Mouse (Mus musculus): ENCODE data around the gene Arhgef6.

Gene Arhgef6

GRCm38 (mm10) chrX:57198036-57198435 is 140.5 kb downstream of the Arhgef6 start:
- no peak for DNase-seq (ENCODE audit: low read depth, low spot score)

- DNase-seq (ENCODE audit: low read depth, low spot score) = no peak
Observed at GRCm38 (mm10) chrX:57196319-57196718, 142.2 kb downstream of the Arhgef6 start.

- no peak for DNase-seq (ENCODE audit: low read depth, low spot score)
Observed at GRCm38 (mm10) chrX:57189335-57189734, 149.2 kb downstream of the Arhgef6 start.

- no peak for DNase-seq (ENCODE audit: low read depth, low spot score)
Observed at GRCm38 (mm10) chrX:57187301-57187700, 151.2 kb downstream of the Arhgef6 start.

- no peak for DNase-seq (ENCODE audit: low read depth, low spot score)
Observed at GRCm38 (mm10) chrX:57183359-57183758, 155.2 kb downstream of the Arhgef6 start.

- no peak for DNase-seq (ENCODE audit: low read depth, low spot score)
Observed at GRCm38 (mm10) chrX:57182470-57182869, 156.1 kb downstream of the Arhgef6 start.
